In genomic region chr5:112253169-112253568, GRCm38 (mm10) we compare ENCODE assay signal across 10 mouse cellular contexts. TPM values are rescaled to one million over a fixed set of nuclear protein-coding genes. Genes with fewer than 3 reads are reported as not detected.
DNase-seq lines count a peak whose midpoint lies in the region; ATAC-seq and TF ChIP-seq lines count a peak whose summit lies in the region.
"Had no signal": no experiment of that assay in that cellular context is flagged by ENCODE, and none has a peak within 500 bp of the region (broad histone marks: within the 10 kb centered on the region; RNA-seq: fewer than 3 reads in every experiment).

No protein-coding gene starts in this region.

- peak; percentile 54 to 66 for DNase-seq in lung, adult 18-20 months
- DNase-seq in lung, adult 2 months: no peak
- peak; percentile 73 for DNase-seq in adrenal gland, adult 8-10 months
- DNase-seq in kidney, postnatal 25 days: peak; percentile 57 to 75
- DNase-seq in ovary, postnatal 36 days (ENCODE audit: low spot score): no peak
- no peak for DNase-seq in cerebellum, adult 9-11 months
- DNase-seq in thymus, postnatal 25 days: no peak

- WGBS in lung, adult 2 months: 46% methylated on average over 8 of the region's 8 CpGs

- no peak for TF ChIP-seq CTCF in lung, adult 2 months (IDR thresholded peaks at IDR 0.05; ENCODE audit: insufficient read depth, low read length)

- TF ChIP-seq POLR2A in lung, adult 2 months (IDR thresholded peaks at IDR 0.05; ENCODE audit: borderline replicate concordance, extremely low read depth, low read depth, low read length): no peak

- no peak overlapping the region for H3K4me3 ChIP-seq in lung, adult 2 months (replicated peaks; ENCODE audit: extremely low read depth, low read depth, low read length)

- peaks cover 4% of the 10 kb centered on the region for H3K4me1 ChIP-seq in lung, adult 2 months (ENCODE audit: control insufficient read depth, insufficient read depth, low read length)

- ATAC-seq in megakaryocyte progenitor cell, adult 5-6 weeks (replicated peaks; ENCODE audit: poor library complexity): peak; percentile 74

RNA-seq across cellular contexts. Expression of gene Cryba4, which starts 0.9 kb away (rescaled TPM):
- polyA plus RNA-seq in lung, adult 2 months (2012; rRNA removed): 1.0 and 1.4 TPM in 2 replicates
- 100 to 1,000 TPM in 1 of 4 experiments, 10 to 100 TPM in 3; 42.1 to 126 (median 66.3) TPM for total RNA-seq in adrenal gland, adult 8-10 months (2022)
- not detected in 2 replicates for total RNA-seq in megakaryocyte progenitor cell, adult 5-6 weeks (2015)
- total RNA-seq in megakaryocyte progenitor cell, adult 5-6 weeks (2017): not detected in 2 replicates

RNA-seq across cellular contexts. Expression of gene Crybb1, which starts 2.4 kb away (rescaled TPM):
- polyA plus RNA-seq in lung, adult 2 months (2012; rRNA removed): 0.14 TPM in 1 of 2 replicates, not detected in the other
- 1 to 10 TPM in 3 of 4 experiments, under 1 TPM in 1; 0.74 to 7.0 (median 2.6) TPM for total RNA-seq in adrenal gland, adult 8-10 months (2022)
- not detected in 2 replicates for total RNA-seq in megakaryocyte progenitor cell, adult 5-6 weeks (2015)
- total RNA-seq in megakaryocyte progenitor cell, adult 5-6 weeks (2017): not detected in 2 replicates
- total RNA-seq: neutrophil, adult 5-6 weeks had no signal
- polyA plus RNA-seq: macrophage had no signal

RNA-seq across cellular contexts. Expression of gene Tpst2, which starts 23.3 kb away (rescaled TPM):
- 122 and 144 TPM in 2 replicates for polyA plus RNA-seq in lung, adult 2 months (2012; rRNA removed)
- 100 to 1,000 TPM; 143 to 211 (median 173) TPM for total RNA-seq in adrenal gland, adult 8-10 months (2022)
- 22.6 and 29.6 TPM in 2 replicates for total RNA-seq in megakaryocyte progenitor cell, adult 5-6 weeks (2015)
- total RNA-seq in megakaryocyte progenitor cell, adult 5-6 weeks (2017): 31.4 and 45.3 TPM in 2 replicates

Comparison
In these comparisons a context has a peak if more than half of its experiments do, and no peak if none do; other contexts are left out.
1. DNase-seq: peak in lung, adult 18-20 months (2 of 2), adrenal gland, adult 8-10 months (single experiment) and kidney, postnatal 25 days (2 of 2); none in lung, adult 2 months (single experiment), ovary, postnatal 36 days (single experiment), cerebellum, adult 9-11 months (single experiment) and thymus, postnatal 25 days (single experiment).
2. RNA of gene Cryba4, which starts 0.9 kb away (total RNA-seq): 42.1 to 126 TPM in adrenal gland, adult 8-10 months; not detected in megakaryocyte progenitor cell, adult 5-6 weeks; every median in the first group is over 10 times any median in the second.